Mouse (Mus musculus) forebrain, postnatal 0 days (tissue): ENCODE measurements around the gene Ppp1r13l. TPM values are rescaled to one million over a fixed set of nuclear protein-coding genes. Genes with fewer than 3 reads are reported as not detected.
A peak's percentile ranks its signal among the peaks of the same experiment; 100 is the strongest.

ENCODE experiments used
- ATAC-seq: fragments of 200-750 bp; cut with Nextera tagmentation; 2 replicates; pipeline ENCODE4 v1.8.0; 2017; ENCODE audit warnings: mild to moderate bottlenecking, moderate library complexity
- DNase-seq: peaks from one replicate; pipeline ENCODE4 v3.0.0-alpha.2; 2015
- H3K27ac ChIP-seq: fragments of 300-500 bp; sonication (generic); 2 replicates; pipeline ENCODE4 v1.5.1; 2014; ENCODE audit warnings: low read depth, mild to moderate bottlenecking, antibody characterized with exemption, low read length, moderate library complexity, mixed read lengths
- H3K27me3 ChIP-seq: fragments of 300-500 bp; sonication (generic); 2 replicates; pipeline ENCODE4 v1.6.1; 2014; ENCODE audit warnings: mild to moderate bottlenecking, low read length, mixed read lengths; ENCODE audit not compliant: insufficient read depth
- H3K36me3 ChIP-seq: fragments of 300-500 bp; sonication (generic); 2 replicates; pipeline ENCODE4 v1.6.1; 2014; ENCODE audit warnings: mild to moderate bottlenecking, moderate library complexity; ENCODE audit not compliant: insufficient read depth
- H3K4me1 ChIP-seq: fragments of 300-500 bp; sonication (generic); 2 replicates; pipeline ENCODE4 v1.6.1; 2014; ENCODE audit warnings: antibody characterized with exemption; ENCODE audit not compliant: insufficient read depth
- H3K4me2 ChIP-seq: fragments of 300-500 bp; sonication (generic); 2 replicates; pipeline ENCODE4 v1.6.1; 2014; ENCODE audit warnings: low read depth, mild to moderate bottlenecking, moderate library complexity
- H3K4me3 ChIP-seq: fragments of 300-500 bp; sonication (generic); 2 replicates; pipeline ENCODE4 v1.5.1; 2014; ENCODE audit warnings: low read depth, low read length, mixed read lengths
- H3K9ac ChIP-seq: fragments of 300-500 bp; sonication (generic); 2 replicates; pipeline ENCODE4 v1.6.1; 2014; ENCODE audit warnings: mild to moderate bottlenecking
- H3K9me3 ChIP-seq: fragments of 300-500 bp; sonication (generic); 2 replicates; pipeline ENCODE4 v1.6.1; 2016; ENCODE audit warnings: low read length
- CTCF ChIP-seq: sonication (generic); IDR thresholded peaks from 2 replicates; pipeline ENCODE4 v1.5.1; 2016; ENCODE audit warnings: antibody characterized with exemption, control low read depth, low read depth
- WGBS: fragments of 180-500 bp; shearing (Covaris S2); extraction: QIAGEN DNeasy Blood & Tissue Kit; methylation state at CpG from one replicate; pipeline ENCODE4 v1.1.7; 2014; 5-methylcytosine and 5-hydroxymethylcytosine counted together
- polyA plus RNA-seq: library from polyadenylated mRNA; unstranded; fragments of >200 nt; fragmentation: Nextera tagmentation; extraction: Ambion mirVana; gene quantifications from 2 replicates; pipeline ENCODE4 v1.2.1, GENCODE M21; 2015
- total RNA-seq: library from RNA; depleted of rRNA; stranded (reverse); fragments of >200 nt; gene quantifications from 2 replicates; pipeline ENCODE4 v1.2.3, GENCODE M21; 2014

The Ppp1r13l gene
- total and polyA plus RNA-seq, 2 experiments from 2014 or later, result 0.76 to 2.0 TPM

- H3K9ac ChIP-seq, result no peak overlapping the region
- no peaks in the 10 kb centered on the region for H3K36me3 ChIP-seq
- H3K27me3 ChIP-seq, result peaks cover 8% of the 10 kb centered on the region; the same call in 1 of the 2 replicates
- peaks cover 6% of the 10 kb centered on the region; the same call in 1 of the 2 replicates for H3K9me3 ChIP-seq
- TF ChIP-seq CTCF, result no peak
- no peak for DNase-seq
- H3K27ac ChIP-seq, result no peak overlapping the region
- H3K4me1 ChIP-seq, result no peaks in the 10 kb centered on the region
- no peak overlapping the region for H3K4me3 ChIP-seq
- ATAC-seq, result no peak
- 67% methylated on average over 6 of the region's 6 CpGs for WGBS
- no peak overlapping the region for H3K4me2 ChIP-seq
Measured at GRCm38 (mm10) chr7:19409753-19410152, 50.2 kb downstream of the Ppp1r13l start.

GRCm38 (mm10) chr7:19410766-19411344 is 51.3 kb downstream of the Ppp1r13l start:
- WGBS, result 73% methylated on average over 11 of the region's 11 CpGs
- DNase-seq (no peak), ATAC-seq (no peak)
- H3K9me3 ChIP-seq, result peaks cover 6% of the 10 kb centered on the region; the same call in 1 of the 2 replicates
- TF ChIP-seq CTCF, result no peak
- H3K36me3 ChIP-seq, result no peaks in the 10 kb centered on the region
- no peak overlapping the region for H3K4me3 ChIP-seq
- no peak overlapping the region for H3K9ac ChIP-seq
- H3K27me3 ChIP-seq, result peaks cover 3% of the 10 kb centered on the region; the same call in 1 of the 2 replicates
- H3K27ac ChIP-seq, result no peak overlapping the region
- H3K4me2 ChIP-seq, result no peak overlapping the region
- no peaks in the 10 kb centered on the region for H3K4me1 ChIP-seq

- ATAC-seq, result no peak
- no peak overlapping the region for H3K27ac ChIP-seq
- no peaks in the 10 kb centered on the region for H3K36me3 ChIP-seq
- no peak for DNase-seq
- TF ChIP-seq CTCF, result no peak
- WGBS, result 77% methylated on average over 5 of the region's 5 CpGs
- H3K4me1 ChIP-seq, result no peaks in the 10 kb centered on the region
- H3K9me3 ChIP-seq, result peaks cover 6% of the 10 kb centered on the region; the same call in 1 of the 2 replicates
- no peak overlapping the region for H3K9ac ChIP-seq
- H3K27me3 ChIP-seq, result no peaks in the 10 kb centered on the region
- H3K4me2 ChIP-seq, result no peak overlapping the region
- H3K4me3 ChIP-seq, result no peak overlapping the region
Measured at GRCm38 (mm10) chr7:19411783-19412182, 52.2 kb downstream of the Ppp1r13l start.

- 92% methylated on average over 3 of the region's 3 CpGs for WGBS
- no peaks in the 10 kb centered on the region for H3K4me1 ChIP-seq
- no peak for TF ChIP-seq CTCF
- H3K27me3 ChIP-seq, result no peaks in the 10 kb centered on the region
- ATAC-seq, result no peak
- peaks cover 6% of the 10 kb centered on the region; the same call in 1 of the 2 replicates for H3K9me3 ChIP-seq
- no peak overlapping the region for H3K4me3 ChIP-seq
- H3K27ac ChIP-seq, result no peak overlapping the region
- no peak overlapping the region for H3K9ac ChIP-seq
- H3K36me3 ChIP-seq, result no peaks in the 10 kb centered on the region
- DNase-seq, result no peak
- H3K4me2 ChIP-seq, result no peak overlapping the region
Measured at GRCm38 (mm10) chr7:19413525-19413924, 54.0 kb downstream of the Ppp1r13l start.

- H3K36me3 ChIP-seq, result no peaks in the 10 kb centered on the region
- H3K27me3 ChIP-seq, result peaks cover 22% of the 10 kb centered on the region
- H3K4me2 ChIP-seq, result no peak overlapping the region
- 80% methylated on average over 15 of the region's 15 CpGs for WGBS
- TF ChIP-seq CTCF, result no peak
- no peak overlapping the region for H3K27ac ChIP-seq
- DNase-seq (no peak), ATAC-seq (no peak)
- H3K9me3 ChIP-seq, result peaks cover 6% of the 10 kb centered on the region; the same call in 1 of the 2 replicates
- H3K4me3 ChIP-seq, result no peak overlapping the region
- H3K4me1 ChIP-seq, result no peaks in the 10 kb centered on the region
- H3K9ac ChIP-seq, result no peak overlapping the region
Measured at GRCm38 (mm10) chr7:19416590-19416989, 57.0 kb downstream of the Ppp1r13l start.

GRCm38 (mm10) chr7:19420121-19420520 is 60.6 kb downstream of the Ppp1r13l start:
- no peak for DNase-seq
- Histone ChIP-seq H3K27me3 (peaks cover 22% of the 10 kb centered on the region), H3K36me3 (no peaks in the 10 kb centered on the region), H3K27ac (no peak overlapping the region), H3K4me1 (no peaks in the 10 kb centered on the region), H3K4me3 (no peak overlapping the region), H3K9me3 (no peaks in the 10 kb centered on the region), H3K4me2 (no peak overlapping the region), H3K9ac (no peak overlapping the region)
- WGBS, result 9% methylated on average over 28 of the region's 28 CpGs
- TF ChIP-seq CTCF, result no peak
- no peak for ATAC-seq

GRCm38 (mm10) chr7:19420821-19421636 is 61.5 kb downstream of the Ppp1r13l start:
- peaks cover 9% of the 10 kb centered on the region; the same call in 1 of the 2 replicates for H3K36me3 ChIP-seq
- peak overlapping the region; percentile 70 for H3K4me2 ChIP-seq
- H3K9ac ChIP-seq, result 0 out of 2 replicates have a peak overlapping the region, but pooled peaks have one; percentile 35
- H3K4me3 ChIP-seq, result peak overlapping the region; percentile 41
- DNase-seq (peak; percentile 90), ATAC-seq (peak; percentile 95)
- H3K9me3 ChIP-seq, result no peaks in the 10 kb centered on the region
- WGBS, result 11% methylated on average over 43 of the region's 43 CpGs
- no peaks in the 10 kb centered on the region for H3K4me1 ChIP-seq
- H3K27ac ChIP-seq, result no peak overlapping the region
- H3K27me3 ChIP-seq, result peaks cover 22% of the 10 kb centered on the region
- no peak for TF ChIP-seq CTCF
